Mouse (Mus musculus) mouse embryonic stem cell (cell line): ENCODE measurements around the gene Cdk5rap2.

ENCODE experiments used
- in situ Hi-C, 2 experiments: fragments of 300-500 bp; cut with MboI; formaldehyde crosslinking; loops; 1 replicate in 1 of 2; 3 replicates in 1 of 2; pipeline ENCODE4 v1.14.3; 2019 to 2020; ENCODE audit warnings: low sequenced_read_pairs in 2 of 2, low pct_unique_long_range_greater_than_20kb in 1 of 2, mixed read lengths in 1 of 2; ENCODE audit not compliant: unreplicated experiment in 1 of 2

The Cdk5rap2 gene

DNA sequence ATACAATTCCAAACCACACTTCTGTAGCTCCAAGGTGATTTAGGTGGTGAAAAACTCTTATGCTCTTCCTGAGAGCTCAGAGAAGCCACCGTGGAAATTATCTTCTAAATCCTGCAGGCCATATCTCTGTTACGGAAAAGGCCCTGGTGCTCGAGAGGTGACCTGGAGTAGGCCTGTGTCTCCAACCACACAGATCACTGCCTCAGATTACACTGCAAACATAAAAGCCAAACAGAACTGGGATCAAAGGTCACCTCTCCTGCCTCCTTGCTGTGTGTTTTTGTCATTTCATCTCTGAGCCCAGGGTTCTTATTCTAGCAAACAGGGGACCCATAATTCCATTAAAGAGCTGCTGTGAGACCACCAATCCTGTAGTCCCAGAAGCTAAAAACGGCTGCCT lies 48.9 kb downstream of the Cdk5rap2 start:
- in situ Hi-C loops = no loop called here

DNA sequence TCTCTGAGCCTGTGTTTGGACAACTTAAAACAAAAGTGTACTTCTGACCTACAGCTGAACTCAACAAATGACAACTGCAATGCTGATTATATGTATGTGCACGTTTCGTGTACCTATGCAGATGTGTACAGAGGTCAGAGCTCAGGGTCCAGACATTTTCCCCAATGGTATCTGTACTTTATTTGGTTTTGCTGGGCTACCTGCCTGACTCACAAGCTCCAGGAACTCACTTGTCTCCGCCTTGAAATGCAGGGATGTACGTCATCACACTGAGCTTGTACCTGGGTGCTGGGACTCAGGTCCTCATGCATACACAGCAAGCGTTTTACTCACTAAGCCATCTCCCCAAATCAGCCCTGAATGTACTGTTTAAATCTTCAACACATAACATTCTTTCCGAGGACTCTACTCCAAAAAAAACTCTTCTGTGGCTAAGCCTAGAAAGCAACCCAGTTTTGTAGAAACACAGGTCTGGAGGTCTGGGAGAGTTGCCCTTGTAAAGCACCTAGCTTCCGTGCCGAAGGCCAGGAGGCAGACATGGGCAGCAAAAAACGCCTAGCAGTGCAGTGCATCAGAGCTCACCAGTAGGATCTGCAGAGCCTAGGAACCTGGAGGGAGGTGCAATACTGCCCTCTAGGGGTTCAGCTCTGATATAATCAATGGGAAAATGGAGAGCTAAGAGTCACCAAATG lies 54.4 kb downstream of the Cdk5rap2 start:
- in situ Hi-C loops = no loop called here

DNA sequence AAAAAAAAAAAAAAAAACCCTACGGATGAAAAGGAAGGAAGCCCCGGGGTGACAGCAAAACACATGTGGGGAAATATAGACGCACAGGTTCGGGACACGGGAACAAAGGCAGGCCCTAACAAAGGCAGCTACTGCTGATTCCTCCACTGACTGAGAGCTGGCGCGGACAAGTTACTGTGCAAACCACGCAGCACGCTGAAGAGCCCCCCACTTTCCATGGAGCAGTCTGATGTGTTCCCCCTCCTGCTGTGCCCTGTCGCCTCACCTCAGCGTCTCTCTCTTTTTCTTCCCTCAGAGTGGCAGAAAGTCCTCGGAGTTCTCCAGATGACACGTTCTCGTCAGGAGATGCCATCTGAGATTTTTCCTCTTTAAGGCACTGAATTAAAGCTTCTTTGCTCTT lies 55.8 kb downstream of the Cdk5rap2 start:
- in situ Hi-C loops = no loop called here

DNA sequence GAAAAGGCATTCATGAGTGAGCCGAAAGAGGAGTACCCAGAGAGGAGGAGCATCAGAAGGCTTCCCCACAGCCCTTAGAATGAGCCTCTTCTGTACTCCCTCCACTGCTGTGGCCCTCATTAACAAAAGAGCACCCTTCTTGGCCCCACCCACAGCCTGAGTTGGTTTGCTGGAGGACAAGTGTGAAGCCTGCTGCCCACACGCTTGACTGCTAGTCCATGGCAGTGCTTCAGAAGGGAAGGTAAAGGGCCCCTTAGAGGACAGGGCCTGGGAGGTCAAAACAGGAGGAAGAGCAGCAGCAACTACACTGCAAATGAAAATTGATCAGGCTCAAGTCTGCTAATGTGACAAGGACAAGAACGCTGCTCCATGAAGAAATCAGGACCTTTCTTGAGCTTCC lies 56.6 kb downstream of the Cdk5rap2 start:
- in situ Hi-C loops = no loop called here

DNA sequence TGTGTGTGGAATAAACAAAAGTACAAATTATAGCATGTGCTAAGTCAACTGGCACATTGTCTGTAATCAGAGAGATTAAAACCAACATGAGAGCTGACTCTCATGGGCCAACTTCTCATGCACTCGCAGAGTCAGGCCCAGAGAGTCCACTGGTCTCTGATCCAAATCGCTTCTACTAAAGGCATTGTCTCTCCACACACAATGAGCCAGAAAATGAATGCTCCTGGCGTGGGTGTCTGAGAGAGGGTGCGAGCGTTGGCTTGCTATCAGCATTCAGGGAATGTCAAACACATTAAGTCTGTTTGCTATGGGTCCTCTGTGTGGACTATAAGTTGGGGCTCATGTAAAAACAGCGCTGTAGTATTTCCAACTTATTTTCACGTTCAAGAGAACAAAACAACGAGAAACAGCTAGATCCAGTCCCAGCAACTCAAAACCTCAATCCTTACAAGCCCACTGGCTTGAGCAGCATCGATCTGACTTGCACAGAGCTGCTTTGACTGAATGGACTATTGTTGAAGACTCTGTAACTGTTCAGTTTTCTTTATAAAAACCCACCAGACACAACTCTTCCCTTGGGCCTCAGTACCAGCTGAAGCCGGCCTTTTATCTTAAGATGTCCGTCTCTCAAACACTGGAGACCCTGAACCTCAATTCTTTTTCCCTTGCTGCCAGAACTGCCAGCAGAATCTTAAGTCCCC lies 74.6 kb downstream of the Cdk5rap2 start:
- in situ Hi-C loops = no loop called here

DNA sequence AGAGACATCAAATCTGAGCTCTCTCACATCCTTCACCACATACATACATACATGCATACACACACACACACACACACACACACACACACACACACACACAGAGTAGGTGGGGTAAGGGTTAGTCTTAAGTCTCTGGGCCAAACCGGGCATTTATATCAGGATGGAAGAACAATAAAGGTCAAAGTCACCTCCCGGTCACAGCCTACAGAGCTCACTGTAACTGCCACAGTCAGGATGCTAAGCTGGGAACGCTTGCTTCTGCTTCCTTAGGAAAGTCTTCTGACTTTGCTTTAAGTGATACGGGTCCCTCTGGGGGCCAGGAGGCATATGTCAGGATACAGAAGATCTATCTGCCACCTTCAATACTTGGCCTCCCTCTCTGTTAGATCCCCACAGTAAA lies 75.2 kb downstream of the Cdk5rap2 start:
- in situ Hi-C loops = no loop called here

DNA sequence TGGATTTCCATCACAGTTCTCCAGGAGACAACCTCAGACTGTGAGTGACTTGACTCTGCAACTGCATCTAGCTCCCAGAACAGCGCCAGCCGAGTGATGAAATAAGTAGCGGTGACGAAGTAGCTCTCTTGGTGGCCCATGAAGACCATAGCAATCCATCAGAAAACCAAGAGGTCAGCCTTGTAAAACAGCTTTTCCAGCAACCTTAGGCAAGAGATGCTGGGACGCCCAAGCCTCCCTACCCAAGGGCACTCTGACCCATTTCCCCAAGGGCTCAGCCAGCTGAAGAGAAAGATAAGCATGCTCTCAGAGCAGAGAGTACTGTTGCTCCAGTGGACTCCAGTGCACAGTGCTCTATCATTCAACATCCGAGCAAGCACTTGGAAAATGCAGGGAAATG lies 77.3 kb downstream of the Cdk5rap2 start:
- in situ Hi-C loops = no loop called here

DNA sequence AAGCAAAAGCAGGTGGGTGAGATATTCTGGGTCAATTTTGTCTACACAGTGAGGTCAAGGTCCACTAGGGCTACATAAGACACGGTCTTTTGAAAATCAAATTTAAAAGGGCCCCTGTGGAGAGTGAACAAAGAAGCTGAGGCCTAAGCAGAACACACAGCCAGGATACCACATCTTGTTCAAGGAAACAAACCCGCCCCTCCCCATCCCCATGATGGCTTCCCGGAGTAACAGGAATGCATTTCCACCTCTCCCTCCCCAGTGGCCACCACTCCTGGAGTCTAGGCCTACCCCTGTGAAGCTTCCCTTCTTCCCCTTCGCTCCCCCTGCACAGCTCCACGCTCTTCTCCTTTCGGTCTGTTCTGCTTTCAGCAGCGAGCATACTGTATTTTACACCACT lies 77.7 kb downstream of the Cdk5rap2 start:
- in situ Hi-C loops = no loop called here

DNA sequence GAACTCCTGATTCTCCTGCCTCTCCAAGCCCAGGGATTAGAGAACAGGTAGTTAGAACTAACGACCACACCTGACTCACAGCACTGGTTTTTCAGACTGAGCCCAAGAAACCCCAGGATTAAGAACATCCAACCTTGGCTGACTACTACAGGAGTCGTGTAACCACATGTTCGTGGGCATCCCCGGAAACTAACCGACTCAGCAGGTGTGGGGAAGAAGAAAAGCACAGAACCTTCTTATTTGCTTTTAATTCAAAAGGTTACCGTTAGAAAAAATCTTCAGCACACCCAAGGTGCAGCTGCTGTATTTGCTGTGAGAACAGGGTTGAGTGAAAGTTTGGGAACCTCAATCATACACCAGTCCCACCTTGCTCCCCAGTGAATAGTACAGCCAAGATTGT lies 79.1 kb downstream of the Cdk5rap2 start:
- in situ Hi-C loops = no loop called here

DNA sequence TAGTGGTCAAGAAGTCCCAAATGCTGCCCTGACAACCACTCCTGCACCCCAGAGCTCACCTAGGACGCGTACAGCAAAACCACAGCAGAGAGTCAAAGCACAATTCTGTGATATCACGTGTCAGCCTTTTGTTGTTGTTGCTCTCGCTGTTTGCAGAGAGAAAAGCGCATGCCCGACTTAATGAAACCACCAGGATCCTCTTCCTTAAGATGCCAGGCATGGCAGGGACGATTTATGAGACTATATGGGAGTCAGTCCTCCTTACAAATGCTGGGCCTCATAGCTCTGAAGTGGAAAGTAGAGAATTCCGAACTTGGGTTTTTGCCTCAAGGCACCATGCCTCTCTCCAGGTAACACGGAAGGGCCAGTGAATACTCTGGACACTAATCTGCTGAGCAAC lies 82.2 kb downstream of the Cdk5rap2 start:
- in situ Hi-C loops = no loop called here

DNA sequence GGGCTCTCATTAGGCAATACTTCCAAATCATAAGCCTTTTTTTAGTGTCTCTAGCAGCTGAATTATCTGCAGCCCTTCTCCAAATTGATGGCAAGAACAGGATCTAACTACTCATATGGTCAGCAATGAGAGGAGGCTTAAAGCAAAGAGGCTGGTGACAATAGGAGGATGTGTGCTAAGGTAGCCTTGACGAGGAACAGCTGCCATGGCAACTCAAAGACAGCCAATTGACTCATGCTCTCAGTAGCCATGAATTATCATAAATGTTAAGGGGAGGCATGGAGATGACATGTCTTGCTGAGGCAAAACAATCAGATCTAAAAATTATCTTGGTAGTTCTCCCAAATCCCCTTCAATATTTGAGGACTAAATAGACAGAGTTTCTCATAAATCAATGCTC lies 82.8 kb downstream of the Cdk5rap2 start:
- in situ Hi-C loops = no loop called here

DNA sequence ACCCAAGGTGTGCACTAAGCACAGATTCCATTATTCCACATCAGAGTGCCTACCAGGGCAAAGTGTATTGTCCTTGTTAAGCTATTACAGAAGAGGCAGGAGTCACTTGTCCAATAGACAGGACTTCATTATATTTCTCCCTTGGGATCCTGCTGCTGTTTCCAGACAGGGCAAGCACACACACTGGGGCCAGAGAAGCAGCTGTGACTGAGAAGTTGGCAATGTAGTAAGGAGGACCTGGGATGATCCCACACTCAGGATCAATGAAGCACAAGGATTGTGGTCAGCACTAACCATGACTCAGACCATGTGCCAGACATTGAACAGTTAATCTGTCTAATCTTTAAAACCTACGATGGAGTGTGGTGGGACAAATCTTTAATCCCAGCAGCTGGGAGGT lies 88.7 kb downstream of the Cdk5rap2 start:
- in situ Hi-C loops = no loop called here

DNA sequence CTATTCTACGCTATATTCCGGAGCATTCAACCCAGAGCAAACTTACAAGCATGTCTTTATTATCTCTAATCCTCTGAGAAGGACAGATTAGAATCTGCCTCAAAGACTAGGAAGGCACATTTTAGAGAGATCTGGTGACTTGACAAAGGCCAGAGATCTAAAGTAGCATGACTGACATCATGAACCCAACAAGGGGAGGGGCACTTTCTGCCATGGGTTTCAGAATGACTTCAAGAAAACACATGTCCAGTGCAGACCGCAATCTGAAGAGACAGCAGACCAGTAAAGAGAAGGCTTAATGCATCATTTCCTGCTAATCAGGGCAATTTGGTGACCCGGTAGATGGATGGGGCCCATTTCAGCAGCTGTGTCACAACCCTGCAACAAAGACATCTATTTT lies 98.1 kb downstream of the Cdk5rap2 start:
- in situ Hi-C loops = no loop called here

DNA sequence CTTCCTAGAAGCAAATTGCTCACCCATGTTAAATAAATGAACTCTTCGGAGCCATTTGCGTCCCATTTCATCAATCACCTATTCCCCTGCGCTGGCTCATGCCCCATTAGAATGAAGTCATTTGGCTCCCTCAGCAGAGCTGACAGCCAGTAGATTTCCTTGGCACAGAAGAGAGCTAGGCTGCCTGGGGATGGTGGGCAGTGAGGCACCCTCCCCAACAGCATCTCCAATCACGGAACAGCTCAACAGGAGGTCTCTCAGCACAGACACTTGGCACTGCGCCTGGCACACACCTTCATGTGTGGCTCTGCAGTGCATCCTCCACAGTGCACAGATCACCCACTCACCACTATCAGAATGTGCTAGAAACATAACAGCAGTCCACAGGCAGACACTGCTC lies 98.7 kb downstream of the Cdk5rap2 start:
- in situ Hi-C loops = no loop called here

DNA sequence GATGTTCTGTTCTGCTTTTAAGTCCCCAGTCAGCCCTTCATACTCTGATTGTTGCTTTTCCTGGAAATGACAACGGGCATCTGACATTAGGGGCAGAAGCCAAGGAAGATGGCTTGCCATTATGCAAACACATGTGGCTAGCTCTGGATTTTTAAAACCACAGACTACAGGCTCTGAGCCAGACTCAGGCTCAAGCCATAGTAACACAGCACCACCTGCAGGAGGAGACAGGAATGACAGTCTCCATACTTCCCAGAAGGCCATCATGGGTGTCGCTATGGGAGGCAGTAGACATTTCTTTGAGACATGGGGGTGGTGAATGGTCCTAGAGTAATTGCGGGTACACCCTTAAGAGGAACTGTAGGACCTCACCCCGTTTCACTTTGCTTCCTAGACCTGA lies 103.0 kb downstream of the Cdk5rap2 start:
- in situ Hi-C loops = no loop called here

DNA sequence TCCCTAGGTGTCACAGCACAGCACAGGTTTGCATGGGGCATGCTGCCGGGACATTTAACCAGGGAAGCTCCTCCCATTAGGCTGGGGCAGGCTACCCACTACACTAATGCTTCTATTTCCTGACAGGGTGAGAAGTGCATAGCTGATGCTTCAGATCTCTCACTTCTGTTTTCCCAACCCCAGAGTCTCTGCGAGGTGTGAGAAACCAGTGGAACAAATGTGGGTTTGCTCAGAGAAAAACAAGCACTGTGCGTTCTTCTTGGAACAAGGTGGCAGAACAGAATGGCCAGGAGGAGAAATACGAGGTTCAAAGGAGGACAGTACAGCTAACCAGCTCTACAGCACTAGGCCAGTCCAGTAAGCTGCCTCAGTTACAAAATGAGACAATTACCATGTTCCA lies 106.4 kb downstream of the Cdk5rap2 start:
- in situ Hi-C loops = no loop called here

DNA sequence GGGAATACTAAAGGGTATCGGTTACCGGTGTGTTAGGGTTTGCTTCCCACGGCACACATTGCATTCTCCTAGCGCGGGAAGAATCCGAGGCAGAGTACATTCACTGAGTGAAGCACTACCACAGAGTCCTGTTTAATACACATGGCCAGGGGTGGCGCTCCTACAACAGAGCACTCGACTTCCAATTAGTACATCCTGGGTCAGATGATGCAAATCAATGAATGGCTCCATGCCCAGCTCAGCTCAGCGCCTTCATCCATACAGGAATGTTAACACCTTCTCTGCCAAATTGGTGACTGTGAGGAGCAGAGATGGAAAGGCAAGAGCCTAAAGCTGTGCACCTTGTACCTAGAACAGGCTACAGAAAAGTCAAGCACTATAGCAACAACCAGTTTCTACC lies 109.1 kb downstream of the Cdk5rap2 start:
- in situ Hi-C loops = no loop called here

DNA sequence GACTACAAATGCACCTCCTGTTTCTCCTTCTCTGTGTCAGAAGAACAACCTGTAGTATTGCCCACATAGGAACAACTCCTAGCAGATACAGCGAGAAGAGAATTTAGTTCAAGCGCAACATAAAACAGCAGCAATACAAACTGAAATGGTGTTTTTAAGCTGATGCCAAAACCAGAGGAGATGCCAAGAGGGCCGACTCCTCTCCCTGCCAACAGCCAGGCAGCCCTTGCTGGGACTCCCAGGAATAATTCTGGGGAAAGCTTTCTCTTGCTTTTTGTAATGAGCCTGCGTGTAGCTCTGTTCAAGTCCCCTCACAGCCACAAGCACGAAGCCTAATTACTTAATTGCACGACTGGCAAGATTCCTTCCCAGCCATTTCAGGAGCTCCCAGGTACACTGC lies 120.9 kb downstream of the Cdk5rap2 start:
- in situ Hi-C loops = no loop called here

DNA sequence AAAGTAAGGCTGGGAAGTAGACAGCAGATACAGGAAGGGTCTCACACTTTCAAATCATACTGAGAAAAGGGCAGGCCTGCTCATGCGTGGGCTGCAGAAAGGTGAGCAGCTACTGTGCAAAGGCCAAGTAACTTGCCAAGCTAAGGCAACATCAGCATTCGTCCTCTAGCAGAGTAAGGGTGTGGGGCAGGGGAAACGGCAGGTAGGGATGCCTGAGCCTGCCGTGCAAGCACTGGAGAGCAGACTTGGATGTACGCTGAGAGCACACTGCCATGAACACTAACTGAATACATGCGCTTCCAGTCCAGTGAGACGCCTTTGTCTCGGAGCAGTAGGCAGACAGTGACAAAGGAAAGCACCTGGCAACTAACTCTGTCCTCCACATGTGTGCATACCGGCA lies 127.1 kb downstream of the Cdk5rap2 start:
- in situ Hi-C loops = no loop called here

DNA sequence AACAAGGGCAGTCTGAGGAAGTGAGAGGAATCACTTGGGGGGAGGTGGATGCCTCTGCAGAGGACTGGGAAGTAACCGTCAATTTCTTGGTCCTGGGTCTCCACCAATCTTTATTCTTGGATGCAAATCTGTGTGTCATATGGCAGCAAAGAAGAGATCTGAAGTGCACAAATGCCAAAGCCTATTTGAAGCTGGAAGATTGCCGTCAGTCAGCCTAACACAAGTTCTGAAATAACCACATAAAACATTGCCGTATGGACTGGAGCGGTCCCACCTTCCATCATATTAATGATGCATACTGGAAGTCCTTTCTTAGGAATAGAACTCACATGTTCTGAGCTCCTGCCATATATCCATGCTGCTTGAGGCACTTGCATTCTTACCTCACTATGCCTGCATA lies 131.4 kb downstream of the Cdk5rap2 start:
- in situ Hi-C loops = no loop called here
